ENCODE assay signal across 14 mouse cellular contexts in genomic region chr19:41841105-41841750, GRCm38 (mm10).
"Had no signal": no experiment of that assay in that cellular context is flagged by ENCODE, and none has a peak within 500 bp of the region (broad histone marks: within the 10 kb centered on the region; RNA-seq: fewer than 3 reads in every experiment).

No protein-coding gene starts in this region.

- H3K9me3 ChIP-seq: kidney, embryonic 15.5 days; limb, embryonic 12.5 days; midbrain, embryonic 10.5 days; neural tube, embryonic 15.5 days had no signal

- DNase-seq: kidney, postnatal 14 days; layer of hippocampus, postnatal 36 days; lung, adult 18-20 months; midbrain, embryonic 14.5 days; right cerebral cortex, adult 18-20 months; right cerebral cortex, postnatal 25 days; spleen, adult 18-20 months; thymus, adult 18-20 months; thymus, postnatal 14 days had no signal

- H3K4me3 ChIP-seq: kidney, embryonic 15.5 days; limb, embryonic 12.5 days; midbrain, embryonic 10.5 days; myocyte; neural tube, embryonic 15.5 days had no signal

- H3K36me3 ChIP-seq: kidney, embryonic 15.5 days; limb, embryonic 12.5 days; midbrain, embryonic 10.5 days; neural tube, embryonic 15.5 days had no signal

- H3K27me3 ChIP-seq: neural tube, embryonic 15.5 days had no signal

- H3K27ac ChIP-seq: kidney, embryonic 15.5 days; limb, embryonic 12.5 days; midbrain, embryonic 10.5 days; neural tube, embryonic 15.5 days had no signal

- H3K9ac ChIP-seq: kidney, embryonic 15.5 days; limb, embryonic 12.5 days; neural tube, embryonic 15.5 days had no signal

- H3K4me2 ChIP-seq: kidney, embryonic 15.5 days; limb, embryonic 12.5 days; neural tube, embryonic 15.5 days had no signal
